Mouse (Mus musculus) urinary bladder, postnatal 36 days (tissue): Measurements from ENCODE around the gene Zfp423.

Source experiments
- DNase-seq, 2 experiments: peaks; one replicate each; pipeline ENCODE4 v3.0.0; 2022; ENCODE audit warnings: low spot score in 2 of 2, mixed read lengths in 1 of 2

The Zfp423 gene

GRCm38 (mm10) chr8:87619118-87619517 lies 340.3 kb downstream of the Zfp423 start:
- no peak for DNase-seq

DNA sequence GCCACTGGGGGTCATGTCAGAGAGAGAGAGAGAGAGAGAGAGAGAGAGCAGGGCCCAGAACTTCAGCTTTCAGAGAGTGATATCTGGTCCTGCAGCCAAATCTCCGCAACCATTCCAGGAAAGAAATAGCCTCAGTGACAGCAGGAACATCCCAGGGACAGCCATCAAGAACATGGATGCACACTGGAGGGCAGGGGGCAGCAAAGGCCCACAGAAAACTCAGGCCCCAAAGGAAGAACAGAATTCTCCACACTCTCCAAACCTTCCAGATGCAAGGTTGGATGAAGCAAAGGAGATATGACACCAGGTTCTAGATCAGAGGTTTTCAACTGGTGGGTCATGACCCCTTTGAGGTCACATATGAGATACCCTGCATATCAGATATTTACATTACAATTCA lies 345.7 kb downstream of the Zfp423 start:
- DNase-seq = no peak
